Mouse (Mus musculus): ENCODE data around the gene Prmt3. TPM values are rescaled to one million over a fixed set of nuclear protein-coding genes. Genes with fewer than 3 reads are reported as not detected.

The Prmt3 gene
- polyA plus RNA-seq, 1 experiment = not detected

GRCm38 (mm10) chr7:49807846-49808622 is 29.9 kb downstream of the Prmt3 start:
- TF ChIP-seq POLR2A (IDR thresholded peaks at IDR 0.05; ENCODE audit: insufficient read depth, low read depth, low read length) (no peak), CTCF (IDR thresholded peaks at IDR 0.05; ENCODE audit: insufficient read depth, low read depth, low read length) (no peak)
- Histone ChIP-seq H3K4me1 (ENCODE audit: control insufficient read depth, insufficient read depth, low read length) (peaks cover 2% of the 10 kb centered on the region; the same call in 1 of the 2 replicates), H3K27ac (ENCODE audit: insufficient read depth, low read depth, low read length) (no peak overlapping the region), H3K4me3 (ENCODE audit: insufficient read depth, low read depth, low read length) (no peak overlapping the region)
- 82% methylated on average over 17 of the region's 17 CpGs for WGBS

- Histone ChIP-seq H3K4me3 (ENCODE audit: insufficient read depth, low read depth, low read length) (no peak overlapping the region), H3K4me1 (ENCODE audit: control insufficient read depth, insufficient read depth, low read length) (no peaks in the 10 kb centered on the region), H3K27ac (ENCODE audit: insufficient read depth, low read depth, low read length) (no peak overlapping the region)
- TF ChIP-seq POLR2A (IDR thresholded peaks at IDR 0.05; ENCODE audit: insufficient read depth, low read depth, low read length) (no peak), CTCF (IDR thresholded peaks at IDR 0.05; ENCODE audit: insufficient read depth, low read depth, low read length) (no peak)
- WGBS = 92% methylated on average over 6 of the region's 6 CpGs
Measured at GRCm38 (mm10) chr7:49809100-49809499, 31.0 kb downstream of the Prmt3 start.

- no peak overlapping the region for H3K4me3 ChIP-seq (ENCODE audit: insufficient read depth, low read depth, low read length)
- no peak for TF ChIP-seq CTCF (IDR thresholded peaks at IDR 0.05; ENCODE audit: insufficient read depth, low read depth, low read length)
- no peak for TF ChIP-seq POLR2A (IDR thresholded peaks at IDR 0.05; ENCODE audit: insufficient read depth, low read depth, low read length)
- 78% methylated on average over 3 of the region's 3 CpGs for WGBS
- no peaks in the 10 kb centered on the region for H3K4me1 ChIP-seq (ENCODE audit: control insufficient read depth, insufficient read depth, low read length)
- no peak overlapping the region for H3K27ac ChIP-seq (ENCODE audit: insufficient read depth, low read depth, low read length)
Measured at GRCm38 (mm10) chr7:49809562-49809961, 31.4 kb downstream of the Prmt3 start.

- WGBS = 35% methylated on average over 4 of the region's 4 CpGs
- no peaks in the 10 kb centered on the region for H3K4me1 ChIP-seq (ENCODE audit: control insufficient read depth, insufficient read depth, low read length)
- no peak for TF ChIP-seq CTCF (IDR thresholded peaks at IDR 0.05; ENCODE audit: insufficient read depth, low read depth, low read length)
- no peak for TF ChIP-seq POLR2A (IDR thresholded peaks at IDR 0.05; ENCODE audit: insufficient read depth, low read depth, low read length)
- no peak overlapping the region for H3K4me3 ChIP-seq (ENCODE audit: insufficient read depth, low read depth, low read length)
- no peak overlapping the region for H3K27ac ChIP-seq (ENCODE audit: insufficient read depth, low read depth, low read length)
Measured at GRCm38 (mm10) chr7:49811346-49811745, 33.2 kb downstream of the Prmt3 start.

GRCm38 (mm10) chr7:49819393-49819792 is 41.2 kb downstream of the Prmt3 start:
- H3K27ac ChIP-seq (ENCODE audit: insufficient read depth, low read depth, low read length) = no peak overlapping the region
- H3K4me3 ChIP-seq (ENCODE audit: insufficient read depth, low read depth, low read length) = no peak overlapping the region
- H3K4me1 ChIP-seq (ENCODE audit: control insufficient read depth, insufficient read depth, low read length) = no peaks in the 10 kb centered on the region
- TF ChIP-seq CTCF (IDR thresholded peaks at IDR 0.05; ENCODE audit: insufficient read depth, low read depth, low read length) = no peak
- TF ChIP-seq POLR2A (IDR thresholded peaks at IDR 0.05; ENCODE audit: insufficient read depth, low read depth, low read length) = no peak
- WGBS = 44% methylated on average over 4 of the region's 4 CpGs

GRCm38 (mm10) chr7:49821370-49821769 is 43.2 kb downstream of the Prmt3 start:
- no peak for TF ChIP-seq CTCF (IDR thresholded peaks at IDR 0.05; ENCODE audit: insufficient read depth, low read depth, low read length)
- TF ChIP-seq POLR2A (IDR thresholded peaks at IDR 0.05; ENCODE audit: insufficient read depth, low read depth, low read length) = no peak
- 97% methylated on average over 1 of the region's 1 CpGs for WGBS
- Histone ChIP-seq H3K27ac (ENCODE audit: insufficient read depth, low read depth, low read length) (no peak overlapping the region), H3K4me3 (ENCODE audit: insufficient read depth, low read depth, low read length) (no peak overlapping the region), H3K4me1 (ENCODE audit: control insufficient read depth, insufficient read depth, low read length) (no peaks in the 10 kb centered on the region)

GRCm38 (mm10) chr7:49822028-49822427 is 43.9 kb downstream of the Prmt3 start:
- Histone ChIP-seq H3K27ac (ENCODE audit: insufficient read depth, low read depth, low read length) (no peak overlapping the region), H3K4me3 (ENCODE audit: insufficient read depth, low read depth, low read length) (no peak overlapping the region), H3K4me1 (ENCODE audit: control insufficient read depth, insufficient read depth, low read length) (no peaks in the 10 kb centered on the region)
- TF ChIP-seq CTCF (IDR thresholded peaks at IDR 0.05; ENCODE audit: insufficient read depth, low read depth, low read length) (no peak), POLR2A (IDR thresholded peaks at IDR 0.05; ENCODE audit: insufficient read depth, low read depth, low read length) (no peak)
- 52% methylated on average over 2 of the region's 2 CpGs for WGBS

GRCm38 (mm10) chr7:49823595-49823994 is 45.4 kb downstream of the Prmt3 start:
- no peak overlapping the region for H3K4me3 ChIP-seq (ENCODE audit: insufficient read depth, low read depth, low read length)
- H3K27ac ChIP-seq (ENCODE audit: insufficient read depth, low read depth, low read length) = no peak overlapping the region
- H3K4me1 ChIP-seq (ENCODE audit: control insufficient read depth, insufficient read depth, low read length) = no peaks in the 10 kb centered on the region
- WGBS = 85% methylated on average over 4 of the region's 4 CpGs
- TF ChIP-seq CTCF (IDR thresholded peaks at IDR 0.05; ENCODE audit: insufficient read depth, low read depth, low read length) (no peak), POLR2A (IDR thresholded peaks at IDR 0.05; ENCODE audit: insufficient read depth, low read depth, low read length) (no peak)

- TF ChIP-seq POLR2A (IDR thresholded peaks at IDR 0.05; ENCODE audit: insufficient read depth, low read depth, low read length) (no peak), CTCF (IDR thresholded peaks at IDR 0.05; ENCODE audit: insufficient read depth, low read depth, low read length) (no peak)
- no peak overlapping the region for H3K4me3 ChIP-seq (ENCODE audit: insufficient read depth, low read depth, low read length)
- no peak overlapping the region for H3K27ac ChIP-seq (ENCODE audit: insufficient read depth, low read depth, low read length)
- no peaks in the 10 kb centered on the region for H3K4me1 ChIP-seq (ENCODE audit: control insufficient read depth, insufficient read depth, low read length)
- WGBS = 86% methylated on average over 6 of the region's 6 CpGs
Measured at GRCm38 (mm10) chr7:49824043-49824442, 45.9 kb downstream of the Prmt3 start.

All from olfactory bulb, adult 2 months (tissue).